Comparison of ENCODE assay signal across 13 mouse cellular contexts in the genomic region with DNA sequence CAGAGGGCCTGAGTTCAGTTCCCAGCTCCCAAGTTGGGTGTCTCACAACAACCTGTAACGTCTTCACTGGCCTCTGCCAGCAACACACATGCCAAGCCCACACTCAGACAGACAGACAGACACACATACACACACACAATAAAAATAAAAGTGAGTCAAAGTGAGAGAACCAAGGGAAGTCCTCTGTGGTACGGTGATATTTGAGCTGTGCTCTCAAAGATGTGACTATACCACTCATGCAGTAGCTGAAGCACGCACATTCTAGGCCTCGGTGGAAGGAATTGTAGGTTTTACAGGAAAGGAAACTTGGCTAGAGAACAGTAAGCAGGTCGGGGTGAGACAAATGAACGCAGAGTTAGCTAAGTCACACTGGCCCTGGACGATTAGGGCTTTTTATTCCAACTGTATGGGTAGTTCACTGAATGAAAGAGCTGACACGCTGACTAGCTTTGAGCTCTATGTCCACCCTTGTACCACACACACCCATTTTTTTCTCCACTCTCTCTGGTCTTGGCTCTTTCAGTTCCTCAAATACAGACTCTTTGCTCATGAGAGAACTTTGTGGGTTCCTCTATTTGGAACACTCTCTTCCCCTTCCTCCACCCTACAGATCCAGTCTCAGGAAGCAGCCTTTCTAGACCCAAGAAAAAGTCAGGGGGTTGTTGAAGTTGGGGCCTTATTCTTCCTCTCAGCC. TPM values are rescaled to one million over a fixed set of nuclear protein-coding genes. Genes with fewer than 3 reads are reported as not detected.
DNase-seq lines count a peak whose midpoint lies in the region; ATAC-seq and TF ChIP-seq lines count a peak whose summit lies in the region.
"Had no signal": no experiment of that assay in that cellular context is flagged by ENCODE, and none has a peak within 500 bp of the region (broad histone marks: within the 10 kb centered on the region; RNA-seq: fewer than 3 reads in every experiment).

No protein-coding gene starts in this region.

- H3K9ac ChIP-seq in MEL (ENCODE audit: control insufficient read depth, low read depth, low read length, poor library complexity, severe bottlenecking) = no peak overlapping the region; the same call in 1 of the 2 replicates
- H3K9ac ChIP-seq: neural tube, embryonic 15.5 days had no signal

- no peaks in the 10 kb centered on the region for H3K27me3 ChIP-seq in MEL (ENCODE audit: control insufficient read depth in 1 of 2, insufficient read depth in 2 of 2, low read length in 2 of 2)
- H3K27me3 ChIP-seq: neural tube, embryonic 15.5 days had no signal

- peak; percentile 97 for ATAC-seq in common myeloid progenitor, adult 5-6 weeks (replicated peaks; ENCODE audit: low read depth, poor library complexity, severe bottlenecking)
- ATAC-seq in neutrophil, adult 5-6 weeks (ENCODE audit: extremely low read depth, insufficient number of reproducible peaks, low FRiP score, poor library complexity, severe bottlenecking) = peak; percentile 96
- ATAC-seq in activated CD4-positive, CD25-positive, alpha-beta regulatory T cell, adult 4 months = no peak

- no peaks in the 10 kb centered on the region for H3K79me2 ChIP-seq in MEL (ENCODE audit: control insufficient read depth, insufficient read depth, low read length, poor library complexity)

- TF ChIP-seq EP300 in MEL (IDR thresholded peaks at IDR 0.05; ENCODE audit: low read depth in 1 of 2, low read length in 2 of 2) = peak in 1 of 2 experiments; percentile 56; a peak in 1 of 4 replicates

- H3K9me3 ChIP-seq in MEL (replicated peaks; ENCODE audit: insufficient read depth, low read length) = no peaks in the 10 kb centered on the region
- H3K9me3 ChIP-seq: neural tube, embryonic 15.5 days had no signal

- H3K27ac ChIP-seq in MEL (ENCODE audit: control insufficient read depth, low read depth, low read length) = peak overlapping the region; percentile 63
- H3K27ac ChIP-seq: neural tube, embryonic 15.5 days had no signal

- TF ChIP-seq CTCF in MEL (IDR thresholded peaks at IDR 0.05 in 2 of 3, conservative IDR thresholded peaks at IDR 0.05 in 1 of 3; ENCODE audit: control insufficient read depth in 1 of 3, insufficient read depth in 1 of 3, low read depth in 2 of 3, low read length in 3 of 3, poor library complexity in 1 of 3, severe bottlenecking in 1 of 3) = no peak

- DNase-seq in lung, postnatal 25 days (ENCODE audit: low spot score) = peak; percentile 35
- DNase-seq in lung, postnatal 10 days = no peak
- peak; percentile 78 for DNase-seq in MEL (ENCODE audit: low read depth, low spot score)
- no peak for DNase-seq in right cerebral cortex, postnatal 36 days (ENCODE audit: low spot score in 2 of 2)
- DNase-seq: cerebellum, adult 9-11 months; heart, postnatal 4 days; kidney, postnatal 25 days; midbrain, embryonic 14.5 days; thymus, adult 18-20 months had no signal

- no peak for TF ChIP-seq RAD21 in MEL (IDR thresholded peaks at IDR 0.05; ENCODE audit: low read depth, low read length)

- TF ChIP-seq POLR2A in MEL (IDR thresholded peaks at IDR 0.05; ENCODE audit: control insufficient read depth in 1 of 2, insufficient read depth in 1 of 2, low read depth in 1 of 2, low read length in 2 of 2, poor library complexity in 1 of 2) = no peak

- peaks cover 24 to 41% of the 10 kb centered on the region in 2 experiments for H3K36me3 ChIP-seq in MEL (ENCODE audit: control insufficient read depth in 1 of 2, insufficient read depth in 2 of 2, low read length in 2 of 2)

- H3K4me1 ChIP-seq in MEL (ENCODE audit: control insufficient read depth in 1 of 2, insufficient read depth in 2 of 2, low read length in 2 of 2) = peaks cover 15 to 33% of the 10 kb centered on the region in 2 experiments
- H3K4me1 ChIP-seq: neural tube, embryonic 15.5 days had no signal

- no peak overlapping the region for H3K4me3 ChIP-seq in MEL (ENCODE audit: control insufficient read depth in 1 of 2, insufficient read depth in 1 of 2, low read depth in 2 of 2, low read length in 2 of 2)
- H3K4me3 ChIP-seq: neural tube, embryonic 15.5 days had no signal

TF ChIP-seq in MEL, 35 proteins besides CTCF, POLR2A, EP300 and RAD21:
- TF ChIP-seq MAX (IDR thresholded peaks at IDR 0.05; ENCODE audit: low read length) = no peak
- no peak; the same call in 1 of the 2 replicates for TF ChIP-seq ELF1 (IDR thresholded peaks at IDR 0.05; ENCODE audit: low read depth, low read length)
- TF ChIP-seq USF2 (IDR thresholded peaks at IDR 0.05; ENCODE audit: borderline replicate concordance in 1 of 2, insufficient read depth in 1 of 2, low read depth in 1 of 2, low read length in 2 of 2) = no peak
- TF ChIP-seq MYB (IDR thresholded peaks at IDR 0.05; ENCODE audit: low read depth, low read length) = no peak
- no peak for TF ChIP-seq NRF1 (IDR thresholded peaks at IDR 0.05; ENCODE audit: insufficient read depth, low read depth, low read length, poor library complexity, severe bottlenecking)
- TF ChIP-seq NELFE (IDR thresholded peaks at IDR 0.05; ENCODE audit: low read depth, low read length) = no peak
- no peak for TF ChIP-seq POLR2AphosphoS5 (IDR thresholded peaks at IDR 0.05; ENCODE audit: borderline replicate concordance, low read depth, low read length)
- 0 out of 2 replicates have a peak, but pooled peaks have one; percentile 5 for TF ChIP-seq SIN3A (IDR thresholded peaks at IDR 0.05; ENCODE audit: low read length)
- 0 out of 2 replicates have a peak, but pooled peaks have one; percentile 50 for TF ChIP-seq TBP (IDR thresholded peaks at IDR 0.05; ENCODE audit: low read depth, low read length)
- TF ChIP-seq UBTF (IDR thresholded peaks at IDR 0.05; ENCODE audit: borderline replicate concordance, insufficient read depth, low read depth, low read length) = no peak
- no peak for TF ChIP-seq BHLHE40 (IDR thresholded peaks at IDR 0.05; ENCODE audit: borderline replicate concordance, low read depth, low read length)
- no peak for TF ChIP-seq E2F4 (IDR thresholded peaks at IDR 0.05; ENCODE audit: borderline replicate concordance, low read depth, low read length)
- no peak for TF ChIP-seq TCF12 (IDR thresholded peaks at IDR 0.05; ENCODE audit: low read depth, low read length)
- no peak for TF ChIP-seq GATA1 (IDR thresholded peaks at IDR 0.05; ENCODE audit: low read depth, low read length)
- no peak for TF ChIP-seq HCFC1 (IDR thresholded peaks at IDR 0.05; ENCODE audit: low read depth, low read length)
- peak; percentile 23; the same call in 1 of the 2 replicates for TF ChIP-seq ETS1 (IDR thresholded peaks at IDR 0.05; ENCODE audit: low read depth, low read length)
- no peak for TF ChIP-seq ZMIZ1 (IDR thresholded peaks at IDR 0.05; ENCODE audit: low read depth, low read length)
- no peak for TF ChIP-seq KAT2A (conservative IDR thresholded peaks at IDR 0.05; ENCODE audit: low read depth, low read length)
- no peak for TF ChIP-seq ZC3H11A (IDR thresholded peaks at IDR 0.05; ENCODE audit: low read depth, low read length)
- no peak for TF ChIP-seq MEF2A (IDR thresholded peaks at IDR 0.05; ENCODE audit: extremely low read depth, insufficient replicate concordance, low read depth, low read length, poor library complexity, severe bottlenecking)
- TF ChIP-seq MAZ (IDR thresholded peaks at IDR 0.05; ENCODE audit: low read depth, low read length) = no peak
- no peak for TF ChIP-seq MYC (IDR thresholded peaks at IDR 0.05; ENCODE audit: low read depth, low read length)
- no peak for TF ChIP-seq CHD1 (IDR thresholded peaks at IDR 0.05; ENCODE audit: low read depth, low read length)
- TF ChIP-seq TAL1 (IDR thresholded peaks at IDR 0.05; ENCODE audit: low read length) = no peak
- TF ChIP-seq MXI1 (IDR thresholded peaks at IDR 0.05; ENCODE audit: low read depth, low read length) = no peak
- TF ChIP-seq SMC3 (IDR thresholded peaks at IDR 0.05; ENCODE audit: low read depth, low read length) = no peak
- TF ChIP-seq ZKSCAN1 (IDR thresholded peaks at IDR 0.05; ENCODE audit: low read depth, low read length) = no peak
- TF ChIP-seq MAFK (IDR thresholded peaks at IDR 0.05; ENCODE audit: borderline replicate concordance, low read depth, low read length) = no peak
- TF ChIP-seq POLR2AphosphoS2 (IDR thresholded peaks at IDR 0.05; ENCODE audit: low read length) = no peak
- peak; percentile 70 for TF ChIP-seq ZNF384 (IDR thresholded peaks at IDR 0.05; ENCODE audit: low read depth, low read length)

RNA-seq across cellular contexts. Expression of gene Hps3, which starts 8.0 kb away (rescaled TPM):
- total RNA-seq in MEL (2012; rRNA removed) = 7.0 and 9.2 TPM in 2 replicates
- polyA plus RNA-seq in MEL (2012; ENCODE audit: insufficient read depth in 1 of 2, insufficient read length in 2 of 2, low read depth in 1 of 2, low replicate concordance in 2 of 2, missing spikeins in 1 of 2) = 10 to 100 TPM in 1 of 2 experiments, not detected in 1; 10.5 TPM
- 23.5 and 29.4 TPM in 2 replicates for total RNA-seq in common myeloid progenitor, adult 5-6 weeks (2017)
- 144 and 154 TPM in 2 replicates for total RNA-seq in neutrophil, adult 5-6 weeks (2017)
- polyA plus RNA-seq in activated CD4-positive, CD25-positive, alpha-beta regulatory T cell, adult 4 months (2017; shearing (Covaris generic)) = 10 to 100 TPM; 25.7 to 31.6 TPM

RNA-seq across cellular contexts. Expression of gene Hltf, which starts 30.5 kb away (rescaled TPM):
- 10.0 and 10.7 TPM in 2 replicates for total RNA-seq in MEL (2012; rRNA removed)
- 1 to 10 TPM in 1 of 2 experiments, not detected in 1; 9.8 TPM for polyA plus RNA-seq in MEL (2012; ENCODE audit: insufficient read depth in 1 of 2, insufficient read length in 2 of 2, low read depth in 1 of 2, low replicate concordance in 2 of 2, missing spikeins in 1 of 2)
- 39.1 and 44.2 TPM in 2 replicates for total RNA-seq in common myeloid progenitor, adult 5-6 weeks (2017)
- total RNA-seq in neutrophil, adult 5-6 weeks (2017) = 64.6 and 82.5 TPM in 2 replicates
- polyA plus RNA-seq in activated CD4-positive, CD25-positive, alpha-beta regulatory T cell, adult 4 months (2017; shearing (Covaris generic)) = 10 to 100 TPM; 64.8 to 79.8 TPM

Comparison
In these comparisons a context has a peak if more than half of its experiments do, and no peak if none do; other contexts are left out.
1. DNase-seq: peak in lung, postnatal 25 days (single experiment) and MEL (single experiment); none in lung, postnatal 10 days (single experiment) and right cerebral cortex, postnatal 36 days (0 of 2).